Mouse (Mus musculus) urinary bladder, postnatal 0 days (tissue): ENCODE measurements around the gene S100a16. TPM values are rescaled to one million over a fixed set of nuclear protein-coding genes. Genes with fewer than 3 reads are reported as not detected.

Experiments
- polyA plus RNA-seq: library from polyadenylated mRNA; unstranded; fragments of >200 nt; fragmentation: Nextera tagmentation; extraction: Ambion mirVana; gene quantifications from 2 replicates; pipeline ENCODE4 v1.2.1, GENCODE M21; 2015

The S100a16 gene
- 293 and 298 TPM in 2 replicates for polyA plus RNA-seq

GRCm38 (mm10) chr3:90537141-90537904, at the start of gene S100a16:
Gene S100a16 (plus strand): TSS chr3:90537254.

GRCm38 (mm10) chr3:90490696-90491256, 46.3 kb upstream of the S100a16 start, which contains the start of gene Snapin:
Gene Snapin (minus strand): TSS chr3:90491033.

GRCm38 (mm10) chr3:90508950-90509746, 27.9 kb upstream of the S100a16 start, which contains the start of gene Chtop:
Gene Chtop (minus strand): TSS chr3:90509498.

GRCm38 (mm10) chr3:90513796-90514590, 23.1 kb upstream of the S100a16 start, which contains the start of the genes S100a1 and S100a13:
Gene S100a1 (minus strand): TSS chr3:90514392.
Gene S100a13 (plus strand): TSS chr3:90514435.

DNA sequence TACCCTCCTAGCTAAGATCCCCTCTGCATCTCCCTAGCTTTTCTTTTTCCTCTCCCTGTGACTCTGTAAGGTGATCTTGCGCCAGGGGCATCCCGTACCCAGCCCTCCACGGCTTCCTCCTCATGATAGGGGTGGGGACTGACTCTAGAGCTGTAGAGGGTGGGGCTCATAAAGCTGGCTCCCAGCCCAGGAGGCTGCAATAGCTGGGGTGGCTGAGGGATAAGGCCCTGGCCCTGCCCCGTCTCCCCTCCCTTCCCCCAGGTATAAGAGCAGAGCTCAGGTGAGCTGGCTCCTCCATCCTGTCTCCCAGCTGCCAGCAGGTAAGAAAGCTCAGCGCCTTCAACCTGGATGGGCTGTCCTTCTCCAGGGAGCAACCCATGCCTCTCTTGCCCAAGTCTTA, 10.5 kb upstream of the S100a16 start, which contains the start of gene S100a14:
Gene S100a14, plus strand, starts transcription at position 277 of the 400 bp plus-strand sequence.

DNA sequence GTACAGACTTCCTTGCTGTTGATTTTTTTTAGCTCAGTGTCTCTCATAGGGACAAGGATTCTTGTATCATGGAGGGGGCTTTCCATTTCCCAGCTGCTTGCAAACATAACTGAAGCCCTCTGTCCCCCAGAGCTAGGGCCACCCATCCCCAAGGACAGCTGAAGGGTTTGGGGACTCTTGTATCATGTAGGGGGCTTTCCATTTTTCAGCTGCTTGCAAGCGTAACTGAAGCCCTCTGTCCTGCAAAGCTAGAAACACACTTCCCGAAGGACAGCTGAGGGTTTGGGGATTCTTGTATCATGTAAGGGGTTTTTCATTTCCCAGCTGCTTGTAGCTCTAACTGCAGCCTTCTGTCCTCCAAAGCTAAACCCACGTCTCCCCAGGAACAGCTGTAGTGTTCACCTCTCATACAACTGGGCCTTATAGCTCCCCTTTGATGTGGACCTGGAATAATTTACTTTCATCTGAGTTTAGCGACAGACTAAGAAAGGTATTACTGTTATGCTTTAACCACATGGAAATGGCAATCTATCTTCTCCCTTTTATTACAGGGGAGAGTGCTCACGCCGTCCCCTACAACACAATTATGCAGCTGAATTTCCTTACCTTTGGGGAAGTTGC, 23.1 kb downstream of the S100a16 start, which contains the start of gene S100a3:
Gene S100a3, plus strand, starts transcription at position 571 of the 621 bp plus-strand sequence.

DNA sequence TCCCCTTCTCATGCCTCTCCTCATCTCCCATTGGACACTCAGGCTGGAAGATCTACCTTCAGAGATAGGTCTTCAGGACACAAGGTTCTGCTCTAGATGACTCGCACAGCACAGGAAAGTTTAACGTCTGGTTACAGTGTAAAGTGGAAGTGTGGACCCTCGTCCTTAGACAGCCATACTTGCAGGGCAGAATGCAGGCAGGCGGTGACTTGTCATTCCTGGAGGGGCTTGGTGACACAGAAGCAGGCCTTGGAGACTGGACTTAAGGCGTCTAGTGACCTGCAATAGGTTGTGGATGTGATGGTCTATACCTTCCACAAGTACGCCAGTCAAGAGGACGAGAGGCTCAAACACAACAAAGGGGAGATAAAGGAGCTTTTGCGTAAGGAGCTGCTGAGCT, 52.9 kb downstream of the S100a16 start, which contains the start of gene S100a2:
Gene S100a2, plus strand, starts transcription at position 301 of the 400 bp plus-strand sequence.

Other genes with a start within 250 kb of the S100a16 start
- 5.8 and 6.5 TPM in 2 replicates for gene Gatad2b, start 244.1 kb upstream of the S100a16 start, polyA plus RNA-seq
- 6.9 and 8.3 TPM in 2 replicates for gene Slc27a3, start 147.3 kb upstream of the S100a16 start, polyA plus RNA-seq
- 9.2 and 9.7 TPM in 2 replicates for gene Ints3, start 103.6 kb upstream of the S100a16 start, polyA plus RNA-seq
- 3.0 and 4.5 TPM in 2 replicates for gene Npr1, start 71.4 kb upstream of the S100a16 start, polyA plus RNA-seq
- gene Ilf2, start 61.1 kb upstream of the S100a16 start, polyA plus RNA-seq, result 59.7 and 65.9 TPM in 2 replicates
- 91.6 and 102 TPM in 2 replicates for gene Snapin, start 46.2 kb upstream of the S100a16 start, polyA plus RNA-seq
- gene Chtop, start 27.8 kb upstream of the S100a16 start, polyA plus RNA-seq, result 81.7 and 90.6 TPM in 2 replicates
- gene S100a1, start 22.9 kb upstream of the S100a16 start, polyA plus RNA-seq, result 796 and 865 TPM in 2 replicates
- gene S100a13, start 22.8 kb upstream of the S100a16 start, polyA plus RNA-seq, result 82.3 and 90.7 TPM in 2 replicates
- gene S100a14, start 10.4 kb upstream of the S100a16 start, polyA plus RNA-seq, result 161 and 184 TPM in 2 replicates
- gene S100a3, start 23.3 kb downstream of the S100a16 start, polyA plus RNA-seq, result 2.5 and 2.6 TPM in 2 replicates
- 0.88 TPM in 1 of 2 replicates, not detected in the other for gene S100a2, start 53.0 kb downstream of the S100a16 start, polyA plus RNA-seq
- gene Gm42674, start 64.7 kb downstream of the S100a16 start, polyA plus RNA-seq, result not detected in 2 replicates
- 45.1 and 83.2 TPM in 2 replicates for gene S100a4, start 66.5 kb downstream of the S100a16 start, polyA plus RNA-seq
- 1.4 and 1.6 TPM in 2 replicates for gene S100a5, start 71.3 kb downstream of the S100a16 start, polyA plus RNA-seq
- gene S100a6, start 75.6 kb downstream of the S100a16 start, polyA plus RNA-seq, result 4,303 and 4,617 TPM in 2 replicates
- 0.12 and 0.25 TPM in 2 replicates for gene S100a7a, start 116.8 kb downstream of the S100a16 start, polyA plus RNA-seq
- 21.3 and 232 TPM in 2 replicates for gene S100a8, start 131.7 kb downstream of the S100a16 start, polyA plus RNA-seq
- gene S100a9, start 158.5 kb downstream of the S100a16 start, polyA plus RNA-seq, result 10.1 and 121 TPM in 2 replicates
- not detected in 2 replicates for gene Pglyrp4, start 189.7 kb downstream of the S100a16 start, polyA plus RNA-seq
- not detected in 2 replicates for gene Gm5849, start 240.6 kb downstream of the S100a16 start, polyA plus RNA-seq